ENCODE assay signal across 14 mouse cellular contexts in genomic region chr3:42753130-42753529, GRCm38 (mm10).
"Had no signal": no experiment of that assay in that cellular context is flagged by ENCODE, and none has a peak within 500 bp of the region (broad histone marks: within the 10 kb centered on the region; RNA-seq: fewer than 3 reads in every experiment).

No protein-coding gene starts in this region.

- DNase-seq: kidney, adult 18-20 months; kidney, adult 9 months; kidney, postnatal 14 days; kidney, postnatal 4 days; liver, embryonic 13.5 days; lung, adult 2 months; lung, postnatal 14 days; lung, postnatal 4 days; retina, postnatal 1 day; right cerebral cortex, postnatal 25 days; thymus, adult 2 months; thymus, postnatal 14 days had no signal

- H3K4me1 ChIP-seq: liver, embryonic 13.5 days; neural tube, embryonic 13.5 days had no signal

- H3K36me3 ChIP-seq: liver, embryonic 13.5 days; neural tube, embryonic 13.5 days had no signal

- H3K9ac ChIP-seq: liver, embryonic 13.5 days; neural tube, embryonic 13.5 days had no signal

- H3K4me3 ChIP-seq: liver, embryonic 13.5 days; neural tube, embryonic 13.5 days had no signal

- H3K27ac ChIP-seq: liver, embryonic 13.5 days; neural tube, embryonic 13.5 days had no signal

- H3K27me3 ChIP-seq: liver, embryonic 13.5 days; neural tube, embryonic 13.5 days had no signal

- ATAC-seq: intestine, embryonic 16.5 days had no signal

- H3K9me3 ChIP-seq: liver, embryonic 13.5 days; neural tube, embryonic 13.5 days had no signal

- H3K4me2 ChIP-seq: liver, embryonic 13.5 days; neural tube, embryonic 13.5 days had no signal
